Mouse (Mus musculus): Measurements from ENCODE around the gene Lias. TPM values are rescaled to one million over a fixed set of nuclear protein-coding genes. Genes with fewer than 3 reads are reported as not detected.

The Lias gene
- polyA plus RNA-seq (2012; rRNA removed): 3.6 and 8.4 TPM in 2 replicates

- TF ChIP-seq POLR2A (IDR thresholded peaks at IDR 0.05; ENCODE audit: low read depth, low read length) (peak; percentile 90), CTCF (IDR thresholded peaks at IDR 0.05; ENCODE audit: extremely low read depth, insufficient read length, insufficient replicate concordance, low read depth, low read length) (no peak)
- Histone ChIP-seq H3K36me3 (ENCODE audit: control insufficient read depth, insufficient read depth, low read length) (peaks cover 30% of the 10 kb centered on the region), H3K27ac (ENCODE audit: insufficient read depth, low read depth, low read length) (peak within 1 kb of the TSS; percentile 51), H3K4me1 (ENCODE audit: control insufficient read depth, insufficient read depth, insufficient read length, low read length) (peaks cover 4% of the 10 kb centered on the region; the same call in 1 of the 2 replicates), H3K27me3 (ENCODE audit: control insufficient read depth, insufficient read depth, low read length) (no peaks in the 10 kb centered on the region), H3K4me3 (ENCODE audit: low read depth, low read length) (peak within 1 kb of the TSS; percentile 76)
- WGBS: under 1% methylated on average over 83 of the region's 83 CpGs
Measured at GRCm38 (mm10) chr5:65390648-65391644, at the start of gene Lias, which contains the start of gene Rpl9. TSS of gene Lias (plus strand) at chr5:65391497. TSS of gene Rpl9 (minus strand) at chr5:65391444.

GRCm38 (mm10) chr5:65348168-65348567 is 43.1 kb upstream of the Lias start, which contains the start of gene Klb:
TSS of gene Klb (plus strand) at chr5:65348314.
- 27% methylated on average over 15 of the region's 15 CpGs for WGBS
- TF ChIP-seq CTCF (IDR thresholded peaks at IDR 0.05; ENCODE audit: extremely low read depth, insufficient read length, insufficient replicate concordance, low read depth, low read length) (no peak), POLR2A (IDR thresholded peaks at IDR 0.05; ENCODE audit: low read depth, low read length) (no peak)
- Histone ChIP-seq H3K4me3 (ENCODE audit: low read depth, low read length) (peak within 1 kb of the TSS; percentile 58), H3K4me1 (ENCODE audit: control insufficient read depth, insufficient read depth, insufficient read length, low read length) (no peaks in the 10 kb centered on the region), H3K27me3 (ENCODE audit: control insufficient read depth, insufficient read depth, low read length) (no peaks in the 10 kb centered on the region), H3K36me3 (ENCODE audit: control insufficient read depth, insufficient read depth, low read length) (no peaks in the 10 kb centered on the region), H3K27ac (ENCODE audit: insufficient read depth, low read depth, low read length) (no peak within 1 kb of the TSS)

GRCm38 (mm10) chr5:65350508-65350907 is 40.8 kb upstream of the Lias start:
- Histone ChIP-seq H3K4me3 (ENCODE audit: low read depth, low read length) (no peak overlapping the region), H3K27ac (ENCODE audit: insufficient read depth, low read depth, low read length) (no peak overlapping the region), H3K27me3 (ENCODE audit: control insufficient read depth, insufficient read depth, low read length) (no peaks in the 10 kb centered on the region), H3K4me1 (ENCODE audit: control insufficient read depth, insufficient read depth, insufficient read length, low read length) (no peaks in the 10 kb centered on the region), H3K36me3 (ENCODE audit: control insufficient read depth, insufficient read depth, low read length) (no peaks in the 10 kb centered on the region)
- TF ChIP-seq CTCF (IDR thresholded peaks at IDR 0.05; ENCODE audit: extremely low read depth, insufficient read length, insufficient replicate concordance, low read depth, low read length) (no peak), POLR2A (IDR thresholded peaks at IDR 0.05; ENCODE audit: low read depth, low read length) (no peak)
- 63% methylated on average over 10 of the region's 10 CpGs for WGBS

- Histone ChIP-seq H3K36me3 (ENCODE audit: control insufficient read depth, insufficient read depth, low read length) (no peaks in the 10 kb centered on the region), H3K27me3 (ENCODE audit: control insufficient read depth, insufficient read depth, low read length) (no peaks in the 10 kb centered on the region), H3K4me1 (ENCODE audit: control insufficient read depth, insufficient read depth, insufficient read length, low read length) (no peaks in the 10 kb centered on the region), H3K4me3 (ENCODE audit: low read depth, low read length) (no peak overlapping the region), H3K27ac (ENCODE audit: insufficient read depth, low read depth, low read length) (no peak overlapping the region)
- 35% methylated on average over 3 of the region's 3 CpGs for WGBS
- TF ChIP-seq CTCF (IDR thresholded peaks at IDR 0.05; ENCODE audit: extremely low read depth, insufficient read length, insufficient replicate concordance, low read depth, low read length) (no peak), POLR2A (IDR thresholded peaks at IDR 0.05; ENCODE audit: low read depth, low read length) (no peak)
Measured at GRCm38 (mm10) chr5:65354097-65354496, 37.2 kb upstream of the Lias start.

- Histone ChIP-seq H3K27me3 (ENCODE audit: control insufficient read depth, insufficient read depth, low read length) (no peaks in the 10 kb centered on the region), H3K36me3 (ENCODE audit: control insufficient read depth, insufficient read depth, low read length) (no peaks in the 10 kb centered on the region), H3K4me3 (ENCODE audit: low read depth, low read length) (no peak overlapping the region), H3K27ac (ENCODE audit: insufficient read depth, low read depth, low read length) (no peak overlapping the region), H3K4me1 (ENCODE audit: control insufficient read depth, insufficient read depth, insufficient read length, low read length) (no peaks in the 10 kb centered on the region)
- 79% methylated on average over 5 of the region's 5 CpGs for WGBS
- TF ChIP-seq POLR2A (IDR thresholded peaks at IDR 0.05; ENCODE audit: low read depth, low read length) (no peak), CTCF (IDR thresholded peaks at IDR 0.05; ENCODE audit: extremely low read depth, insufficient read length, insufficient replicate concordance, low read depth, low read length) (no peak)
Measured at GRCm38 (mm10) chr5:65354985-65355384, 36.3 kb upstream of the Lias start.

GRCm38 (mm10) chr5:65356851-65357250 is 34.4 kb upstream of the Lias start:
- 63% methylated on average over 6 of the region's 6 CpGs for WGBS
- H3K27ac ChIP-seq (ENCODE audit: insufficient read depth, low read depth, low read length): no peak overlapping the region
- H3K27me3 ChIP-seq (ENCODE audit: control insufficient read depth, insufficient read depth, low read length): no peaks in the 10 kb centered on the region

GRCm38 (mm10) chr5:65357771-65358170 is 33.5 kb upstream of the Lias start:
- no peaks in the 10 kb centered on the region for H3K36me3 ChIP-seq (ENCODE audit: control insufficient read depth, insufficient read depth, low read length)
- no peak overlapping the region for H3K4me3 ChIP-seq (ENCODE audit: low read depth, low read length)
- 87% methylated on average over 3 of the region's 3 CpGs for WGBS
- TF ChIP-seq CTCF (IDR thresholded peaks at IDR 0.05; ENCODE audit: extremely low read depth, insufficient read length, insufficient replicate concordance, low read depth, low read length): no peak
- no peak for TF ChIP-seq POLR2A (IDR thresholded peaks at IDR 0.05; ENCODE audit: low read depth, low read length)
- H3K4me1 ChIP-seq (ENCODE audit: control insufficient read depth, insufficient read depth, insufficient read length, low read length): no peaks in the 10 kb centered on the region
- no peak overlapping the region for H3K27ac ChIP-seq (ENCODE audit: insufficient read depth, low read depth, low read length)
- H3K27me3 ChIP-seq (ENCODE audit: control insufficient read depth, insufficient read depth, low read length): no peaks in the 10 kb centered on the region

More at GRCm38 (mm10) chr5:65356851-65357250, 34.4 kb upstream of the Lias start:
- H3K4me1 ChIP-seq (ENCODE audit: control insufficient read depth, insufficient read depth, insufficient read length, low read length): no peaks in the 10 kb centered on the region
- TF ChIP-seq CTCF (IDR thresholded peaks at IDR 0.05; ENCODE audit: extremely low read depth, insufficient read length, insufficient replicate concordance, low read depth, low read length) (no peak), POLR2A (IDR thresholded peaks at IDR 0.05; ENCODE audit: low read depth, low read length) (no peak)
- no peak overlapping the region for H3K4me3 ChIP-seq (ENCODE audit: low read depth, low read length)
- H3K36me3 ChIP-seq (ENCODE audit: control insufficient read depth, insufficient read depth, low read length): no peaks in the 10 kb centered on the region
